Mouse (Mus musculus): ENCODE measurements around the gene Atp6v0e2.

DNA sequence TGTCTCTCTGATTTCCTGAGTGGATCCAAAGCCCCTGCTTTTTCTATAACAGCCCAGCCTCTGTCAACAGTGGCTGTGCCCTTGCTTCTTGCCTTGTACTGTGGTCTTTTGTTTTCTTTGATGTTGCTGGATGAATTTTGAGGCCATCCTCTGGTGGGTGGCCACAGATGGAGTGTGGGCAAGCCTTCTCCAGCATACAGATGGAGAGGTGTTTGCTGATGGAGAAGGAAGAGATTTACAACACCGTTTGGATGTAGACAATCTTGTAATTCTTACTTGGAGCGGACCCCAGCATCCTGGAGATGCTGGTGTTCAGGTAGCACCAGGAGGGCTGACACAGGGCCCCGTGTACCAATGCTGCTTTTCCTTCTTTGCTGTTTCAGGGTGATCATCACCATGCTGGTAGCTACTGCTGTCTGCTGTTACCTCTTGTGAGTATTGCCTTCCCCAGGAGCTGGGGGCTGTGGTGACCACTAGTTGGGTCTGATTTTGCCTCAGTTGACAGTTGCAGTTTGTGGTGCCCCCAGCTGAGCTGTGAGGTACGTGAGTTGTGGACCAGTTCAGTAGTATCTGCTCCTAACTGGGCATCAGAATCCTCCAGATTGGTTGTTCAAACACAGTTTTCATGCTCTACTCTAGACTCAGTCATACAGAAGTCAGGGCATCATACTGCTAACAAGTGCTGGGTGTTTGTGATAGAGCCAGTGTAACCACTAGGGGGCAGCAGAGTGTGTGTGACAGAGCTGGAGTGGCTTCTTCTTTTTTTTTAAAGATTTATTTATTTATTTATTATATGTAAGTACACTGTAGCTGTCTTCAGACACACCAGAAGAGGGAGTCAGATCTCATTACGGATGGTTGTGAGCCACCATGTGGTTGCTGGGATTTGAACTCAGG lies 1.7 kb downstream of the Atp6v0e2 start:
- TF ChIP-seq CTCF (IDR thresholded peaks at IDR 0.05; ENCODE audit: low read depth, low read length) (peak; percentile 43), TAL1 (conservative IDR thresholded peaks at IDR 0.05; ENCODE audit: low read depth, low read length) (no peak), POLR2AphosphoS5 (IDR thresholded peaks at IDR 0.05; ENCODE audit: insufficient replicate concordance, low read depth, low read length) (no peak), GATA1 (IDR thresholded peaks at IDR 0.05; ENCODE audit: borderline replicate concordance, low read length) (no peak)
